Mouse (Mus musculus) left cerebral cortex, adult 11 months (tissue): ENCODE measurements around the gene Ermp1.

Experiments
- DNase-seq: peaks from one replicate; pipeline ENCODE4 v3.0.0; 2022; ENCODE audit warnings: low spot score

The Ermp1 gene

DNA sequence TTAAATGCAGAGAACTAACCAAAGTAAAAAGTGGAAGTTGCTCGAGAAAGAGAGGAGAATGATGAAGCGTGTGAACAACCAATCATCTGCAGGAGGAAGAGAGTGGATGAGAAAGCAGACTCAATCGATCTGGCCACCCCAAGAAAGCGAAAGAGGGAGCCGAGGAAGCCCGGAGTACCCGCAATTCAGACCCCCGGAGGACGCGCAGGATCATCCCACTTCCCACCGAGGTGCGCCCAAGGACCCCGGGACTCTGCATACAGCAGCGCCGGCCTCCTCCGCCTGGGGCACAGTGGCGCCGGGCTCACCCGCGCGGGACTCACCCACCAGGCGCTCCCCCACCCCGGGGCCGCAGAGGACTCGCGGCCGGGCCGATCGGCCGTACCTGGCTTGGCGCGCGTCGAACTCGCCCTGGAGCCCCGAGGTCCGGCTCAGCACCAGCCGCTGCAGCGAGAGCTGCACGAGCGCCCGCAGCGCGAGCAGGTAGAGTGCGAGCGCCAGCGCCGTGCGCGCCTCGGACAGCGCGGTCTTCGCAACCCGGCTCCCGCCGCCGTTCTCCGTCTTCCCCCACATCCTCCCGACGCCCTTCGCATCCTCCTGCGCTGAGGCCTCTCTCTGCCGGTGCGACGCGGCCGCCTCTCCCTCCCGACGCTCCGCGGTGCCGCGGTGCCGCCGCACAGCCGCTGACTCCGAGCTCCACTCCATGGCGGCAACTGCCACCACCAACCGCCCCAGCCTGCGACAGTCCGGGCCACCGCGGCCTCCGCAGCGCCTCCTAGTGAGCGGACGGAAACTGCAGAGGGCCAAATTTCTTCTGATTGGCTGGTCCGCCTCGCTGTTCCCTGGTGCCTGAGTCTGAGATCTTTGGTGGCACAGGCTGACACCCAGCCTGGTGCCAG, at the start of gene Ermp1:
Ermp1 (minus strand) TSS at position 765 of the 899 bp plus-strand sequence.
- peak; percentile 93 for DNase-seq

DNA sequence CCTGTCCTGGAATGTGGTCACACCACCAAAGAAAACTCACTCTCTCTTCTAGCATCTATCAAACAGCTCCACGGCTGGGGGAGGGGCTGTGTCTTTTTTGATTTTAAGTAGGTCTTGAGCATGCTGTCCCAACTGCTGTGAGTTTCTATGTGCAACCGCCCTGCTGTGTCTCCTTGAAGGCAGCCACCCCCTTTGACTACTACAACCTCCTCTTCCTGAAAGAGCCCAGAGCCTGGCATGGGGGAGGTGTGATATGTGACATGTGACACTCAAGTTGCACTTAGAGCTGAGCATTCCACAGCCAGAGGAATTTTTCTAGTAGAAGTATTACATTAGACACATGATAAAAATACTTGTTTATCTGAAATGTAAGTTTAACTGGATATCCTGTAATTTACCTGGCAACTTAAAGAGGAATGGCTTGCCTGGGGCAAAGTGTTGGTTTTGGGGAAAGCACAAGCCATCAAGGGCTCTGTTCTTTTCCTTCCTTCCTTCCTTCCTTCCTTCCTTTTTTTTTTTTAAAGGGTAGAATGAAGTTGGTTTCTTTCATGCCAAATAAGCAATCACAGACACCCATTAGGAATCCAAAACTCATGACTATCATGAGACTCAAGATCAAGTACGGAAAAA, 49.1 kb upstream of the Ermp1 start, which contains the start of gene Mlana:
Mlana (plus strand) TSS at position 580 of the 630 bp plus-strand sequence.
- no peak for DNase-seq

DNA sequence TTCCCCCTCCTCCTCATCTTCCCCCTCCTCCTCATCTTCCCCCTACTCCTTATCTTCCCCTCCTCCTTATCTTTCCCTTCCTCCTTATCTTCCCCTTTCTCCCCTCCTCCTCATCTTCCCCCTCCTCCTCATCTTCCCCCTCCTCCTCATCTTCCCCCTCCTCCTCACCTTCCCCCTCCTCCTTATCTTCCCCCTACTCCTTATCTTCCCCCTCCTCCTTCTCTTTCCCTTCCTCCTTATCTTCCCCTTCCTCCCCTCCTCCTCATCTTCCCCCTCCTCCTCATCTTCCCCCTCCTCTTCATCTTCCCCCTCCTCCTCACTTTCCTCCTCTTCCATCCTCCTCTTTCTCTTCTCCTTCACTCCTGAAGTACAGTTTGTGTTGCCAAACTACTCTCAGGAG, 48.6 kb upstream of the Ermp1 start:
- no peak for DNase-seq

- no peak for DNase-seq
These were observed 48.1 kb upstream of the Ermp1 start for GRCm38 (mm10) chr19:29696309-29696708.

- DNase-seq, result no peak
These were observed 46.9 kb upstream of the Ermp1 start for GRCm38 (mm10) chr19:29695071-29695470.

DNA sequence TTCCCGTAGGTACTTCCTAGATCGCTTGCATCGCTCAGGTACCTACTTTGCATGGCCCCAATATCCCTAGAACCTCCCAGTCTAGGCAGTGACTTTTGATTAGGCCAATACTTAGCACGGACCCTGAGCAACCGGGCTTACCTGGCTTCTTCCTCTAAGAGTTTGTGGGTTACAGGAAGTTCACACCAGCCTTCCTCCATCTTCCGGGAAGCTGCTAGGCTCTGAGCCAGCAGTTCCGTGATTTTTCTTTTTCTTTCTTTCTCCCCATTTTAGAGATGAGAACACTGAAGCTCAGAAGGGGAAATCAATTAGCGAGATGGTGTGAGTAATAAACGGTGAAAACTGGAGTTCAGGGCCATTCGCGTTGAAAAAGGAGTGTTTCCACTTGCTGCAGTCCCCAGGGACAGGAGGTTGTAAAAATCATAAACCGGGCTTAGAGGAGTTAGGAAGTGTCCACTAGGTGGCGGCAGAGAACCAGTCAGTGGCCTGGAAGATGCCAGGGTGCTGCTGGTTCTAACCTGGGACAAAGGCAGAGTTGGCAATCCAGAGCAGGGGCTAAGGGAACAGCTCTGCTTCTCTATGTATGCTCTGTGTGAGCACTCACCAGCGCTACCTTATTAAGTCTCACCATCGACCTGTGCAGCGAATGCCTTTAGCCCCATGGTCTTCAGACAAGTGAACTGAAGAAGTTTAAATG, 35.8 kb upstream of the Ermp1 start:
- peak; percentile 60 for DNase-seq

- no peak for DNase-seq
These were observed 32.3 kb upstream of the Ermp1 start for GRCm38 (mm10) chr19:29680182-29681152.

DNA sequence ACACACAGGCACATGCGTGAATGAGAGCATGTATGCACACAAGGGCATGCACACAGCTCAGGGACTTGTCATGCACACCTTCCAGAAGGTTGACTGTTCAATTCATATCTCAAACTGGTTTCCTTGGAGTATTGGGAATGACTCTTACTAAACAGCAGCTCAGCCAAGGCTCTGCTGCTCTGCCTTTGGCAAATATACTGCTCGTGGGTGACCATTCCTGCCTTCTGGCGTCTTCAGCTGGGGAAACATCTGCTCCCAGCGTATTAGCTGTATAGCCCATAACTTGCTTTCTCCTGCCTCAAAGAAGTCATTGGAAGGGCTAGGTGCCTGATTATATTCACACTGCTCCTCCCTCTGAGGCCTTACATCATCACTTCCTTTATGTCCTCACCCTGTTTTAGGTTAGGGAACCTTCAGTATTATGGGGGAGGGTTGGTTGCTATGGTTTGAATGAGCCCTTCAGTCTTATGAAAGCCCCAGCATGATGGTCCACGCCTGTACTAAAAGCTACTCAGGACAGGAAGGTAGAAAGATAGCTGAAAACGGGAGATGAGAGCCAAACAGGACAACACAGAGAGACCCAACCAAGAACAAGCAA, 30.1 kb upstream of the Ermp1 start:
- DNase-seq, result no peak

- DNase-seq, result no peak
These were observed 28.4 kb upstream of the Ermp1 start for GRCm38 (mm10) chr19:29676479-29677193.

DNA sequence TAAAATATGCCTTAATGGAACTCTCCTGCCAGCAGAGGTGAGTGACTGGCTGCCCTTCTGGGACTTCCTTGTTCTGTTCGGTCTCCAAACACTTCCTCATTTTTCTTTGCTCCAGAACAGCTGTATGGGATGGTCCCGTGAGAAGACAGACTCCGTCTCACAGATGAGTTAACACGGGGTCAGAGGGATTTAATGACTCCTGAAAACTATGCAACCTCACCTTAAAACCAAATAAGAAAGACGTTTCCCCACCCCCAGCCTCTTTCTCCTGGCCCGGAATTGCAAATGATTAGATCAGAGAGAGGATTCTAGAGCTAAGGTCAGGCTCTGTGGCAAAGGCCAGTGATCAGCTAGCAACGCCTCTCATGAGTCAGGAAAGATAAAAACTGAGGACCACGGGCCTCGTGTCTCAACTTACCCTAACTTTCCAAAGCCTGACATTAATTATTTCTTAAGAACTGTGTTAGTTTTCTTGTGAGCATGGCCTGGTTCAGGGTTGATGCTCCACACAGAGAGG, 27.4 kb upstream of the Ermp1 start:
- DNase-seq, result no peak

DNA sequence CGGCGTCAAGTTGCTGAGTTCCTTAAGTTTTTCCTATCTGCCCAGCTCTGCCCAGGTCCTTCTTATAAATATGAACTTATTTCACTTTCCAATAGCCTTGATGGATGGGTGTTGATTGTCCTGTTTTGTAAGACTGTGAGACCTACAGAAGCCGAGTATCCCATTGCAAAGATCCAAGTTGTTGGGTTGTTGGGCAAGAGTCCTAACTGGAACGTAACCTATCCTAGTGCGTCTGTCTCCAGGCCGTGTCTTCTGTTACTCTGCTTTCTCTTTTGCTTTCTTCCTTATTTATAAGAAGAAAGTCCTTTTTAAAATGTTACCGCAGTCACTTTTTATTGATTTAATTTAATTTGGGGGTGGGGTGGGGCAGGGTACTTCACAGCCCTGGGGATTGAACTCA, 26.7 kb upstream of the Ermp1 start:
- no peak for DNase-seq

DNA sequence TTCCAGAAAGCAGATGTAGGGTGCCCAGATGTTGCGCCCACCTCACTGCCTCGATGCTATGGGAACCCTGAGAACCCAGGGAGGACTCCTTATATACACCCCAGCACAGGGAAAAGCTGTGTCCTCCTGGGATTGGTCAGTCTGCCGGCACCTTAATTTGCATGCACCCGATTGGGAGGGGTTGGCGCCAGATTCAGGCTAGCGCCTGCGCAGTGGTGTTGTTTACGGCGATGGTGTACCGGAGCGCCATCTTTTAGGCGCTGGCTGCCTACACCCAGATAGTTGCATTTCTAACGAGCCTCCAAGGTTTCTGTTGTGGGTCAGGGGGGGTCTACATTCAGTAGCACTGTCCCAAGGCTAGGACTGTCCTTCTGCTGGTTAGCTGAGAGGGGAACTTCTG, 24.4 kb upstream of the Ermp1 start:
- no peak for DNase-seq

GRCm38 (mm10) chr19:29671160-29671559, 22.9 kb upstream of the Ermp1 start:
- no peak for DNase-seq

DNA sequence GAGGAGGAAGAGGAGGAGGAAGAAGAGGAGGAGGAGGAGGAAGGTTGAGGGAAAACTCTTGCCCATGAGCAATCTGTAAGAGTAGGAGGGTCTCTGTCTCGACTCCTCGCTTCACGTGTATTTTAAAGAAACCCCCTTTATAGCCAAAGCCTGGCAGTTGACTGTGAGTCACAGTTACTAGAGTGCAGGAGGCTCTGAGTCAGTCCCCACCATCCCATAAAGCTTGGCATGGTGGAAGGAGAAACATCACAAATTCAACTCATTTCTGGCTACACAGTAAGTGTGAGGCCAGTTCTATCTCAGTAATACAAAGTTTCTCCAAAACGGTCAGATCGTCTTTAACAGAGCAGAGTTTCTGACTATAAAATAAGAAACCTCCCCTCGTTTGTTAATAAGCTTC, 22.0 kb upstream of the Ermp1 start:
- DNase-seq, result no peak

GRCm38 (mm10) chr19:29668135-29668534, 19.9 kb upstream of the Ermp1 start:
- DNase-seq, result no peak

DNA sequence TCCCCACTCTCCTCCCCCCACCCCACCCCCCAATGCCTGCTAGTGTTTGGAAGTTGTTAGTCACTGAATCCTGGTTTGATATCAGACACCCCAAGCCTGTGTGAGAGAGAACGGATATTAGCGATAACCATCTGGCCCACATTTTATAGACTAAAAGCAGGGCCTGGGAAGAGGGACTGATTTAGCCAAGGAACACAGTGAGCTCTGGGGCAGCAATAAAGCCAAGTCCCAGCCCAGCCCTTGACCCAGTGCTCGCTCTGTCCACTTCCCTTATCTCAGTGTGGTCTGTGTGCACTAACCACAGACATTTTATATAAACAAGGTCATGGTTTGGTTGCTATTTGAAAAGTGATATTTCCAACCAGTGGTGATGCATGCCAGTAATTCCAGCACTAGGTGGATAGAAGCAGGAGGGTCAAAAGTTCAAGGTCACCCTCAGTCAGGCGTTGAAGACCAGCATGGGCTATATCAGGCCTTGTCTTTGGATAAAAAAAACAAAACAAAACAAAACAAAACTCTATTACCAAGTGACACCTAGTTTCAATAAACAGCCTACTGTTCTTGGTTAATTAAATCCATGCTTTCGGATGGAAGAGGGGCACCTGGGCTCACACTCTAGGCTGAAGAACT, 18.9 kb upstream of the Ermp1 start:
- no peak for DNase-seq

DNA sequence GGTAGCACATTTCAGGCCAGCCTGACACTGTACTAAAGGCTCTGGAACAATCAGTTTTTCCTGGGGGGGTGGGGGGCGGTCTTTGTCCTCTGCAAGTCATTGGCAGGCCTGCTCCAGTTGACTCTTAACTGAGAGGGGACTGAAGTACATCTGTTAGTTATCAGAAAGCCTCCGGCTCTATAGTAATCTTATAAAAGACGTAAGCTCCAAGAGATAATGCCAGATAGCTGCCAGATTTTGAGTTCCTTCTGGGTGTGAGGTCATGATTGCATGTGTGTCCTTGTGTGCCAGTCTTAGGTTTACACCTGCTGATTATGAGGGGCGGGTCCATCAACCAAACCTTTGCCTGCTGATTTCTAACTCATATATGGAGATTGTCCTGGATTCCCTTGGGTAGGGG, 17.9 kb upstream of the Ermp1 start:
- no peak for DNase-seq

DNA sequence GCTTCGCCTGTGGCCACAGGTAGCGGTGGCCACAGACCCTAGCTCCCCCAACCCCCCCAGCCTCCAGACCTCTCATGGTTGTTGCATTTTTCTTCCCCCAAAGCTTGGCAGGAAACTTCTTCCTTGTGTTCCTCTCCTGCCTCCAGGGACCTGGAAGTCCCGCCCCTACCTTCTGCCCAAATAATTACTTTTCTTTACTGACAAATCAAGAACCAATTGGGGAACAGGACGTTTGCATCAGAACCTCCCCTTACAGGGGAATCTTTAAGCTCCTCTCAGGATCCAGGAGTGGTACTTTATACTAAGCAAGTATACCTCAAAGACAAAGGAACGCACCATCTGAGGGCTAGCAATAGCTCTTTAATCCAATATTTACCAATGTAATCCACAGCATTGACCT, 16.7 kb upstream of the Ermp1 start:
- no peak for DNase-seq

DNA sequence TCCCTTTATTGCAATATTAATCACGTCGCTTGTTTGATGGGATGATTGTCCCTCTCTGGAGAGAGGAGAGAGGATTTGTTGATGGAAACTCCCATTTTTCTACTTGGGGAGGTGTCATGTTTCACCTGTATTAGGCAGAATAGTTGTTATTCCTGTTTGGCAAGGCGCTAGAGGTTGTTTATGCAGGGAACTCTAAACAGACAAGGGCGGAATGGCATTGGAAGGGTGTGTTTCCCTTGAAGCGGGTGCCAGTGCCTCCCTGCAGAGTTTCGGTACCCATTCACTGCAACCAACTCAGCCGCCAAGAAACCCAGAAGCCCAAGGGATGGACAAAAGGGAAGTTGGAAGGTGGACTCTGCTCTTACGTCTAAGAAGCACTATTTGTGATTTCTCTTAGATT, 15.6 kb upstream of the Ermp1 start:
- DNase-seq, result no peak
